Mouse (Mus musculus) ovary, adult 18-20 months (tissue): ENCODE results near the gene Rtn4rl1.

Experiments used
- DNase-seq: peaks from one replicate; pipeline ENCODE4 v3.0.0; 2022; ENCODE audit warnings: low spot score, mixed read lengths

Rtn4rl1 gene

DNA sequence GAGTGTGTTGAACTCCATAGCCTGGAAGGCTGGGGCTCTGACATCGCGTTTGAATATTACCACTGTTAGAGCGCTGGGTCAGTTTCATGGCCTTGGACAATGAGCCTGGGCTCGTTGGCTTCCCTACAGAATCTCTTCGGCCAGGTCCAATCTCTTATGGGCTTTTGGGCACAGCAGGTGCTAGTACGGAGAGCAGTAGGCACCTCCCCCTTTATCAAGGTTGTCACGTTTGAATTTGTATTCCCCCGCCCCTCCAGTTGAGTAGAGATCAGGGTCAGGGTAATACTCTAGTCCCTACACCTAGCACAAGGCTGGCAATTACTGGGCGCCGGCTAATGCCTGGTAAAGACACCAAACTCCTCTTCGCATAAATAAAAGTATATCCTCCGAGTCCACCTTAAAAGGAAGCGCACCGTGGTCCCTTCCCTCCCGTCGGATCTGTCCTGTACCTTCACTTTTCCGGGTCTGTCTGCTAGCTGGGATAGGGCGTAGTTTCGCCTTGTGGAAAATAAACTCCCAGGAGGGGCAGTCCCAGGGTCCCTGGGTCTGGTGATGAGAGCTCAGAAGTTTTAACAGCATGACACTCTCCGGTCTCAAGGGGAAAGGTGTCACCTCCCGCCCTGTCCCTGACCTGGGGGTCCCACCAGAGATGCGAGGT is 3.7 kb upstream of the Rtn4rl1 start:
- DNase-seq = no peak

DNA sequence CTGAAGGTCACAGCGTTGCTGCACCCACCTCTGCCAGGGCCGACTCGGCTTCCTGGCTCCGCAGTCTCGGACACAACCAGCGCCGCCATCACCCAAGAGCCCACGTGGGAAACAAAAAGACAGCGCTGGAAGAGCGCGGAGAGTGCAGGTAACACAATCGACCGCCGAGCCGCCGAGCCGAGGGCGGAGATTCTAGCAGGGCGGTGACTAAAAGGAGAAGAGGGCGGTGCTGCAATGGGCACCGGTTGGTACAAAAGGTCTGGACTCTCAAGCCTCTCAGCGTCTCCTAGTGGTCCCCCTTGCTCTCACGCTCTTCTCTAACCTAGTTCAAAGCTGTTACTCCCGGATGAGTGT is 3.2 kb upstream of the Rtn4rl1 start:
- peak; percentile 81 for DNase-seq

DNA sequence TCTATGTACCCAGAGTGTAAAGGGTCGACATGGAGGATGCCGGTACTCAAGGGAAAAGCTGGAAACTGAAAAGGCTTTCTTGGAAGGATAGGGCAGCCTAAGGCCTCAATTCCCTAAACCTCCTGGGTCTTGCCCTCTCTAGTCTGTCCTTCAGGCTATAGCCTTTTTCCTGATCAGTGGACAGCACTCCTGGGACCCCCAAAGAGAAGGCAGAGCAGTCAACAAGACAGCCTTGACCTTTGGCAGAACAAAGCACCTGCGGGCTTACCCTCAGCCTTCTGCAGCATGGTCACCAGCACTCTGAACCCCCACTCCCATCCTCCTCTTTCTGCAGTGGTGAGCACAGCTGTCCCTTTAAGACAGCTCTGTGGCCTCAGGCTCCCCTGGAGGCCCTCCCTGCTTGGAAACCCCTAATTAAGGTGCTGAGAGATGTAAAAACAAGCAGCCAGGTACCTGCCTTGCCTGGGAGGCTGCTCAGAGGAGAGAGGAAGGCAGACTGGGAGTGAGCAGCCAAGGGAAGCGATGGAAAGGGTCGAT is 2.6 kb upstream of the Rtn4rl1 start, which contains the start of gene Dph1:
TSS of gene Dph1 (minus strand) at position 337 of the 537 bp plus-strand sequence.
- no peak for DNase-seq

DNA sequence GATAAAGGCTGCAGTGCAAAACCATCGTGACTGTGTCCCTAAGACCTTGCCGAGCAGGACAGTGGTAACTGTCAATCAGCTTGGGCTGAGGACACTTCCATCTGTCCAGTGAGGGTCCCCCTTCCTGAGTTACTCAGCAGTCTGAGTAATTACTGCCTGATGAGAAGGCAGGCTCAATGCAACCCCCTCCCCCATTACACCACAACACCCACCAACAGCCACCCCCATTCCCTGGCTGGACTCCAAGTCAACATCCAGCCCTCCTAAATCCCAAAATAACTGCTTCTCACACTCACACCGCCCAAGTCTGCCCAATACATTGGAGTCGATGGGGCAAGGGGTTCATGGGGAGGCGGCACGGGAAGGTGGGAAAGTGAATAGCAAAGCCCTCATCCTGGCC is 1.7 kb upstream of the Rtn4rl1 start:
- no peak for DNase-seq

DNA sequence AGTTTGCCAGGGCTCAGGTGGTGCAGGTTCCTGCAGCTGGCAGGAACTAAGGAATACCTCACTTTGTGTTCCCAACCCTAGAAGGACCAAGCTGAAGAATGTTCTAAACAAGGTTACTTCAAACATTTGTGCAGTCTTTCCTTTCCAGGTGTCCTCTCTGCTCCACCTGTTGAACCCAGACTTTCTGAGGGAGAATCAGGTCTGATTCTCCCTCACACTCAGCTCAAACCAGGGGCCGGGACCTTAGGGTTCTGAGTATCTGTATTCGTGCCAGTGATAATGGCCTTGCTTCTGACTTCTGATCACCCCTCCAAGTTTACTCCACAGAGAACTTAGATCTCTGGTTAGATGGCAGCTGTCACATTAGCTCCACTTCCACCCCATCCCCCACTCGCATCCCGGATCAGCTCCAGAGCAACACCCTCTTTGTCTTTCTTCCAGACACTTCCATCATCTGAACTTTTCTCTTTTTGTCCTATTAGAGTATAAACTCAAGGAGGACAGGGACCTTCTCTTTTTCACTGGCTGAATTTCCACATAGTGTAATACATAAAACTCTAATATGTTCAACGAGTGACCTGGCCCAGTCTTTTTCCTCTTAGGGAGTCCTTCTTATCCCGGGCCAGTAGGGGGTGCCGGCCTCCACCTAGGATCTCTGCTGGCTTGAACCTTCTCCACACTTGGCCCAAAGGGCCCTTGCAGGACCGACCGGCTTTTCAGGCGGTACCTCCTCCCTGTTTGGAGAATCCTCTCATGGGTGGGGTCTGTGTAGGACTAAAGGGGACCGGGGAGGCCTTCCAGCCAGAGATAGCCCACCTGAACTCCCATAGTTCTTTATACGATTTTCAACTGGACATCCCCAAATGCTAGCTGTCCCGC is 1.0 kb upstream of the Rtn4rl1 start:
- DNase-seq = peak; percentile 73

DNA sequence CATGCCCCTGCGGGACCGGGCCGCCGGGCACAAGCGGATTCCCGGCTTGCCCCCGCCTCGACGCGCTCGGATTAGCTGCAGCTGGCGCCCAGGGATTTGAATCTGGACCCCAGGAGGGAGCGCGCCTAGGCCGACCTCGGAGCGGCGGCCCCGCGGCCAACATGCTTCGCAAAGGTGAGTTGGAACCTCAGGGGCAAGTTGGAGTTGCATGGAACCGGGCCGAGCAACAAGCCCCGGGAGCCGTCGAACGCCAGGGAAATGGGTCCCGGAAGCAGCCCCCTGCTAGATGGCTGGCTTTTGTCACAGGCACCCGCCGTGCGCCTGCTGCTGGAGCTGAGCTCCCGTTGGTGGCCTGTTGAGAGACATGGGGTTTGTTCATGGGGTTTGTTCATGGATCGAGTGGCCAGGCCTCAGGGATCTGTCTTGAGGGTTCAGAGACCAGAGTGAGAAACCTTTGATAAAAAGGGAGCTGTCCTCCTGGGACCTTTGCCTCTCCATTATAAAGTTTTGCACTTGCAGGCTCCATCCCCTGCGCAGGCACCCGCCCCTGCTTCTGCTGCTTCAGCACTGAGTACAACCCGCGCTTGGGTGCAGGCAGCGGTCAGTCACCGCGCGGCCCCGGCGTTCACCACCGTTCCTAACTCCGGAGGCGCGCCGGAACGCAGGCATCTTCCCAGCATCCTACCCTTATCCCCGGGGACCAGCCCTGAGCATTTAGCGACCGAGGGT is 702 bp downstream of the Rtn4rl1 start:
- DNase-seq = no peak

DNA sequence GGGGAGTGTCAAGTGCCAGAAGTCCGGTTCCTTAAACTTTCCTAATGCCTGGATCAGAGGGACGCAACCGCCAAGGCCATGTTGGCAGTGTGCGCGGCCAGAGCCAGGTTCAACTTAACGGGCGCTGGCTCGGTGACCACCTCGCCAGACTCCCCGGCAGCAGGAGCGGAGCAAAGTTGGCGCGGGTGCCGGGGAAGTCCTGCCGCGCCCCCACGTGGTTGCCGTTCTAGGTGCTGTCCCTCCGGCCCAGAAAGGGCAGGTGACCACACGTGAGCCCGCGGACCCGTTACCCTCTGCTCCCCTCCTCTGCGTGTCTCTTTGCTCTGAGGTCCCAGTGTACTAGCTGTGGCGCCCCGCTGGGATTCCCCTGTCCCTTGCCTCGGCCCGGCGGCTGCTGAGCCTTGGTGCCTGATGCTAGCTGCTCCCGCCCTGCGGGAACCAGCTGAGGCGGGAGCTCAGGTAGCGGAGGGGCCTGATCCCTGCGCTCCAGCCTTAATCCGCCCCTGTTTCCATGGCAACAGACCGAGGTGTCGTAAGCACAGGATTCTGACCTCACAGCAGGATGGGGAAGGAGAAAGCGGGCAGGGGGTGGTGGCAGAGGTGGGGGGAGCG is 1.4 kb downstream of the Rtn4rl1 start:
- no peak for DNase-seq

DNA sequence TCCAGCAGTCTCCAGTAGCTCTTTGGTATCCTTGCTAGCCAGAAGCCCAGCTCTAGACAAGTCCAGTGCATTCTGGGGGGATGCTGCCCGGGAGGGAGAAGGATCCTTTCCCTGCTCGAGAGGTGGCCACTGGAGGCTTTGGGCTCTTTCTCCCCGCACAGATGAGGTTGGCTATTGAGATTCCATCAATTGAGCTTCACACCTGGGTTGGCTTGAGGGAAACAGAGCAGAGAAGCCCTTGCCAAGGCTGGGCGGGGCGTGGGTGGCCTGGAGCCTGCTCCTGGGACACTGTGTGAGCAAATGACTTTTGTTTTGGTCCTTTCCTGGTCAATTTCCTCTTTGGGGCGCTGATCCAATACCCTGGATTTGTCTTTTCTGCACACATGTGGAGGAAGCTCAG is 2.5 kb downstream of the Rtn4rl1 start:
- no peak for DNase-seq

DNA sequence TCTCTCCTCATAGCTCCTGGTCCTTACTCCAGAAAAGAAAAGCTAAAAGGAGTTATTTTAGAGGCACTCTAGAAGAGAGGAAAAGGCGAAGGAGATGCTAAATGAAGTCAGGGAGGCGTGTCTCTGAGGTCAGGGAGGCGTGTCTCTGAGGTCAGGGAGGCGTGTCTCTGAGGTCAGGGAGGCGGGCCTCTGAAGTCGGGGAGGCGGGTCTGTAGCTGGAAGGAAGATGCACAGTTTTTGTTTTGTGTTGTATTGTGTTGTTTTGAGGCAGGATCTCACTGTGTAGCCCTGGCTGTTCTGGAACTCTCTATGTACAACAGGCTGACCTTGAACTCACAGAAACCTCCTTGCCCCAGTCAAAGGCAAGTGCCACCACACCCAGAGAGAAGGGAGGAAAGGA is 4.4 kb downstream of the Rtn4rl1 start:
- no peak for DNase-seq

DNA sequence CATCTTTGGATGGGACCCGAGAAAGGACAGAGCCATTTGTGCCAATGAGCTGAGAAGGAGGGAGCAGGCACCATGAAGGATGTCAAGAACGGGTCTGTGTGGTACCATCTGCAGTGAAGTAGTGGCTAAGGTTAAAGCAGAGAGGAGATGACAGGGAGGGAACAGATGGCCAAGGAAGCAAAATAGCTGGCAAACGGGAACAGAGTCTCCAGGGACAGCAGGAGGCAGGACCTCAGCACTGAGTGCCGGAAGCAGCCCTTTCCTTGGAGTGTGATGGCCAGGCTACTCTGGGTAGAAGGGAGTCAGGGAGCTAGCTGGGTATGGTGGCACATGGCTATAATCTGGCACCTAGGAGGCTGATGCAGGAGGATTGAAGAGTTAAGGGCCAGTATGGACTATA is 5.2 kb downstream of the Rtn4rl1 start:
- no peak for DNase-seq

DNA sequence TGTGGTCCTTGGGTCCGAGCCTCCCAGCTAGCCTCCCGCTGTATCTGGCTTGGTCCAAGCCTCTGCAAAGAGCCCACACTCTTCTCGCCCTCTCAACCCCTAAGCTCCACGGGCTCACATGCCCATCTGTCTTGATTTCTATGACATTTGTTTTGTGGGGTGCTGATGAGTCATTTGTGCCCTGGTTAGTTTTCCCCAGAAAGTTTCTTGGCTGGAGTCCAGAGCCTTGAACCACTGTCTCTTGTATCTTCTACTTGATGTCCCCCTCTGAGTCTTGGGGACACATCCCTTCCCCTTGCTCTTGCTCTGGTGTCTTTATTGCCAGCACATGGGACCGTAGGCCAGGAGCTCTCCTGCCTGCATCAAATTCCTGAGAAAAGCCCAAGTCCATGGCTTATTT is 6.4 kb downstream of the Rtn4rl1 start:
- DNase-seq = no peak

DNA sequence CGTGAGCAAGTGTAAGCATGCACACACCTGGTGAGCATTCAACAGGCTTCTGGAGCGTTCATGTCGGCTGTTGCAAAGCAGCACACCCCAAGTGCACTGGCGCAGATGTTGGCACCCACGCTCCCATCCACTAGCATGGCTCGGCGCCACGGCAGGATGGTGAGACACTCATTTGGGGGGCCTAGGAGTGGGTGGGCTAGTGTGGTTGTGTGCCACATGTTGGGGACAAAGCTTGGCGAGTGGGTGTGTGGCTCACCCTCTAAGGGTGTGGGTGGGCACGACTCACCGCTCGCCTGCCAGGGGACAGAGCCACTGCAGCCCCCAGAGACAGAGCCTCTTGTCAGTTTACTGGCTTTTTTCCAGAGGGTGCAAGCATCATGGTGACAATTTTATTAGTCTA is 7.4 kb downstream of the Rtn4rl1 start:
- DNase-seq = no peak

DNA sequence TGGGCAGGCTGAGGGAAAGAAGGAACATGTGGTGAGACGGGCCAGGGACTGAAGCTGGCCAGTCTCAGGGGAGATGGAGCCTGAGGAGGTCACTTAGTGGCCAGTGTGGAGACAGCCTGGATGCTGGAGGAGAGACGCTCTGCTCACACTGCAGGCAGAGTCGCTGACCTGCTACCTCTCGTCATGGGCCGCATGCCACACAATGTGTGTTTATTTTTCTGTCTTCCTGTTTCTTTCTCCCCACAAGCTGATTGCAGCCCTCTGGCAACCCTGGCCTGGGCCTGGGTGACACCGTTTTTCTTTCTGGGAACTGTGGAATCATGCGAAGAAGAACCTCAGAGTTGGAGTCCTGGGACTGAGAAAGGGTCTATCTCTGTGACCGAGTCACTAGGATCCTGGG is 8.1 kb downstream of the Rtn4rl1 start:
- DNase-seq = no peak

DNA sequence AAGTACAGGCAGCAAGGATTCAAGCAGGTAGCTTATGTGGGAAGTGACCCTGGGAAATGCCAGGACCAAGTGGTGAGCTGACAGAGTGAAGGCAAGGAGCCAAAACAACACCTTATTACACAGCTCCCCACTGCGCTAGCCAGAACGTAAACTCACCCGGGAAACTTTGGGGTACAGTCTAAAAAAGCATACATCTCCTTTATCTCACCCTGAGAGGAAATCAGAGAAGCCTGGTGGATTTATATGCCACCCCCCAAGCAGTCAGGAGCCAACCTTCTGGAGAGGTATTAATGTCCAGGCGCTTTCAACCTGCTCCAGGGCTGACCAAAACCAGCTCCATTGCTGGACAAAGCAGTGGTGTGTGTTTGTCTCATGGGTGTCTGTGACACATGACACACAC is 10.3 kb downstream of the Rtn4rl1 start:
- no peak for DNase-seq

DNA sequence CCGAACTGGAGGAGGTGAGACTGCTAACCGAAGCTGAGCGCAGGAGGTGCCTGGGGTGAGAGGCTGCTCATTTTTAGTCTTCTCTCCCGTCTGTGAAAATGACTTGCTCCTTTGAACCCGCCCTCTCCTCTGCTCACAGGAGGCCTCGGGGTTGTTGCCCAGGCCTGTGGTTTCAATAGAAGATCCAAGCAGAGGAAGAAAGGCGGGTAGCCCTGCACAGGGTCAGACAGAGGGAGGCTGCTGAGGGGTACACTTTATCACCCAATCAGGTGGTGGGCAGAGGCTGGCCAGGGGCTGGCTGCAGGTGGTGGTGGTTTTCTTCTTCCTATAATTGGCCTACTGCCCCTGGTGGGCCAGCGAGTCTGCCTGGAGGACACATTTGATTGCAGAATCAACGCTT is 10.9 kb downstream of the Rtn4rl1 start:
- DNase-seq = no peak

DNA sequence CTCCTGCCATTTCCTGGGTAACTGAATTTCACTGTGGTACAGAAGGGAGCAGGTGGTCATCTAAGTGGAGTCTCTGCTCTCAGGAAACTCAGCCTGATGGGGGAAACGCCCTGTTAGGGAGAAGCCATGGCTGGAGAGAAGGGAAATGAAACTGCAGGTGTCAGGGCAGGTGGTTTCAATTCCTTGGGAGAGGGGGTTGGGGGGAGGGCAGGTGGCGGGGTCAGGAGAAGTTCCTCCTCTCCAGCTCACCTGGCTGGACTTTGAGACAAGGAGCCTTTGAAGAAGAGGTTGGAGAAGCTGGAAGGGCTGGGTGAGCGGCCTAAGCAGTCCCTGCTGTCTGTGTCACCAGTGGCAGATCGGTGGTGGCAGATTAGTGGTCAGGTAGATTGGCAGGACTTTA is 12.8 kb downstream of the Rtn4rl1 start:
- no peak for DNase-seq

DNA sequence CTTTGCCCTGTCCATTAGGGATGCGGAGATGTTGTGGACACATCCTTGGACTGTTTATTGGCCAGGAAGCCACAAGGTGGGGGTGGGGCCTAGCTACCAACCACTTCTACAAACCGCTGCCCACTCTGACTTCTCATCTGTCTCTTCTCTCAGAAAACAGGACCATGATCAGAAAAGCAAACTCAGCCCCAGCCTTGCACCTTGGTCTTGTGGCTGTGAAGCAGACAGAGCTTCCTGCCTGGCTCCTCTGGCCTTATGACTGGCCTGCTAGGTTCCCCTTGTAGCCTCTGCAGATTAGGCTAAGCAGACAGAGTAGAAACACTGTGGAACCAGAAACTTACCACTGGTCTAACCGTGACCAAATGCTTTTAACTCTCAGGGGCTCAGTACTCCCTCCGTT is 15.8 kb downstream of the Rtn4rl1 start:
- no peak for DNase-seq

DNA sequence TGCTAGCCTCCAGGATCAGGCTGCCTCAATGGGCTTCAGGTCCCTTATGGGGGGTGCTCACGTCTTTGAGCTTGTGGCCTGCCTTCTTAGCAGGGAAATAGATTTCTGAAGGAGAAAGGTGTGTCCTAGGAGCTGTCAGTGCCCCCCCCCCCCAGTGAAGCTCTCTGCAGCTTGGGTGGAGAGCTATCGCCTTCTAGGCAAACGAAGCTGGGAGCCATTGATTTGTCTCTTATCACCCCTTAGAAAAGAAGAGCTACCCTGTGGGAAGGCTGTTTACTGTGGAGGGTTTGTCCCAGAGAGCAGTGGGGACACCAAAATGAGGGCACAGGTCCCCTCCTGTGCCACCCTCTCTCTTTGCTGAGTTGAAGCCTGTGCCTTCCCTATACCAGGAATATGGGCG is 16.5 kb downstream of the Rtn4rl1 start:
- no peak for DNase-seq

DNA sequence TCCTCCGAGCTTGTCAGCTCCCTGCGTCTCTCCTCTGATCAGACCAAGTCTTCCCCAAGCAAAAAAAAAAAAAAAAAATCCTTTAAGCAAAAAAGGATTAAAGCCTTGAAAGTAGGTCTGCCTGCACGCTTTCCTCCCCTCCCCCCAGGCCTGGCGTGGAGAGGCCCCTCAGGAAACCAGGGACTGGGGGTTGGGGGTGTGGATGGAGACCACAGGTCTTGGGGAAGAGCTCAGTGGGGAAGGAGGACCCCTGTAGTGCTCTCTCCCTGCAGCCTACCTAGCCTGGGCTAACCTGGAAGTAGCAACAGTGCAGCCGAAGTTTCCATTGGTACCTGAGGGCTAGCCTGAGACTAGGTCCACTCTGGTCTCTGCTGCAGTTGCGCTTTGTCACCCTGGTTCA is 17.2 kb downstream of the Rtn4rl1 start:
- no peak for DNase-seq

DNA sequence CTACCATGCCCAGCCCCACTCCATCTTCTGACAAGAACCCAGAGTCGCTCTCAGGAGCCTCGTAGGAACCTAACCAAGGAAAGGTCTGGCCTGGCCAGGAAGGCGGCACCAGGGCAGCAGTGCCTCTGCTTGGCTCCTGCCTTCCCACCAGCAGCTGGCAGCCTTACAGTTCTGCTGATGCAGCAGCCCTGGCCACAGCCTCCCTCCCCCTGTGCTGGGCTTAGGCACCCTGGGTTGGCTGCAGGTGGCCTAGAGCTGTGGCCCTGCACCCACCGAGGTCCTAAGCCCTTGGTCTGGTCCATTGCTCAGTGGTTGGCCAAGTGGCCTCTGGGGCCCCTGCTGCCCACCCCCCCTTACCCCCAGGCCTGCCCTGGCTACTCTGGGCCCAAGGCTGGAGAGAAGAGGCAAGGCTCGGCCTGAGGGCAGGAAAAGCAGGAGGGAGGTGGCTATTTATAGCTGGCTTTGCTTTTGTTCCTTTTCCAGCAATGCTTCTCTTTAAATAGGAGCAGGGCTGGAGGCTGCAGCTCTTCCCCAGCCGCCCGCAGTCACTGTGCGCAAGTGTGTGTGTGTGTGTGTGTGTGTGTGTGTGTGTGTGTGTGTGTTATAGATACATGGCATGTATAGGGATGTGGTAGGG is 18.6 kb downstream of the Rtn4rl1 start:
- DNase-seq = peak; percentile 23

DNA sequence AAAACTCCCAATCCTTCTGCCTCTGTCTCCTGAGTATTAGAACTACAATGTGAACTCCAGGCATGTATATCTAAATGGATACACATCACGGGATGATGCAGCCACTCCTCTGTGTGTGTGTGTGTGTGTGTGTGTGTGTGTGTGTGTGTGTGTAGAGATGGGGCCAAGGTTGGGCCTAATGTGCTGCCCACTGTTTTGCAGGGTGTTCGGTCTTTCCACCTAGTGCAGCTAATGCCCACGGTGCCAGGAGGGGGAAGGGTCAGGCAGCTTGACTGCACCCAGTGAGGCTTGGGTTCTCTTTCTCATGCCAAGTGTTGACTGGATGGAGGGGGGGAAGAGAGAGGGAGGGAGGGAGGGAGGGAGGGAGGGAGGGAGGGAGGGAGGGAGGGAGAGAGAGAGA is 19.3 kb downstream of the Rtn4rl1 start:
- no peak for DNase-seq
